Mouse (Mus musculus) erythroblast, embryonic 14.5 days (primary cell): ENCODE results near the gene Olfr1281.
"Not testable (repeated sequence)": the region's sequence is repeated elsewhere in the genome, so short reads cannot be mapped to it uniquely, and the experiment has no call there.

Source experiments
- GATA1 ChIP-seq: IDR thresholded peaks from 2 replicates; pipeline ENCODE4 v1.6.1; 2012; ENCODE audit warnings: low read length, inconsistent platforms, mixed read lengths
- TAL1 ChIP-seq: IDR thresholded peaks from 3 replicates; pipeline ENCODE4 v1.6.1; 2012; ENCODE audit warnings: low read length, inconsistent platforms, mixed read lengths

DNA sequence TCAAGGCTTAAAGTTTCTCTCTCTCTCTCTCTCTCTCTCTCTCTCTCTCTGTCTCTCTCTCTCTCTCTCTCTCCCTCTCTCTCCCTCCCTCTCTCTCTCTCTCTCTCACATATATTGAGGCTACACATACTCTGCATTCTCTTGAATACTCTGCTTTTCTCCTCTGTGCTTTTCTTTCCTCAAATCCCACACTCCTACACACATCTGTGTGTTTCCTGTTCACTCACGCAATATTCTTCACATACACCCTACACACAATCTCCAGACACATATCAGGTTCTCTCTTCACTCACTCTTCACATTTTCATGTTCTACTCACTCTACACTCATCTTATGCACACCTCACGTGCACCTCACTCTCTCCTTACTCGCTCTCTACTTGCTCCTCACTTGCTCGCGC, 7.4 kb downstream of the Olfr1281 start:
- not testable (repeated sequence) for TF ChIP-seq GATA1, TAL1
